Mouse (Mus musculus) cerebellum, adult 11-12 months (tissue): ENCODE results near the gene C1qtnf6.

Experiments used
- DNase-seq: peaks from one replicate; pipeline ENCODE4 v3.0.0; 2022

The C1qtnf6 gene

GRCm38 (mm10) chr15:78530671-78531450 is at the start of gene C1qtnf6:
Gene C1qtnf6 (minus strand): TSS chr15:78531416.
- peak; percentile 77 for DNase-seq

DNA sequence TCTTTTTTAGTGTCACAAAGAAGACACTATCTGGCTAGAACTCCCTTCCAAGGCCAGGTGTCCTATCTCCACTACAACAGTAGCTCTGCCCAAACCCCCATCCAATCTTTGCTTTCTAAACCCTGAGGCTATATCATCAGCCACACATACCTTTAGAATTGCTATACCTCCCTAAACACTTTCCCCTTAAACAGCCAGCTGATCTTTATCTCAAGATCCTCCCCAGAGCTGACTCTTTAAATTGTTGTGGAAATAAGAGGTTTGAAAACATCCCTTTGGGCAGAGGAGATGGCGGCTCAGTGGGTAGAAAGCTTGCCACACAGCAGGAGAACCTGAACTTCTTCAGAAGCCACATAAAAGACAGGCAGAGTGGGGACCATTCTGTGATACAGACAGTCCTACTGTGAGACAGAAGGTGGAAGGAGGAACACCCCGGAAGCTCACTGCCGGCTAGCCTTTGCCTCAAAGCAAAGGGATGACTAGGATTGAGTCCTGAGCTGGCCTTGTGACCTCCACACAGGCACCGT is 45.1 kb upstream of the C1qtnf6 start:
- DNase-seq: no peak

DNA sequence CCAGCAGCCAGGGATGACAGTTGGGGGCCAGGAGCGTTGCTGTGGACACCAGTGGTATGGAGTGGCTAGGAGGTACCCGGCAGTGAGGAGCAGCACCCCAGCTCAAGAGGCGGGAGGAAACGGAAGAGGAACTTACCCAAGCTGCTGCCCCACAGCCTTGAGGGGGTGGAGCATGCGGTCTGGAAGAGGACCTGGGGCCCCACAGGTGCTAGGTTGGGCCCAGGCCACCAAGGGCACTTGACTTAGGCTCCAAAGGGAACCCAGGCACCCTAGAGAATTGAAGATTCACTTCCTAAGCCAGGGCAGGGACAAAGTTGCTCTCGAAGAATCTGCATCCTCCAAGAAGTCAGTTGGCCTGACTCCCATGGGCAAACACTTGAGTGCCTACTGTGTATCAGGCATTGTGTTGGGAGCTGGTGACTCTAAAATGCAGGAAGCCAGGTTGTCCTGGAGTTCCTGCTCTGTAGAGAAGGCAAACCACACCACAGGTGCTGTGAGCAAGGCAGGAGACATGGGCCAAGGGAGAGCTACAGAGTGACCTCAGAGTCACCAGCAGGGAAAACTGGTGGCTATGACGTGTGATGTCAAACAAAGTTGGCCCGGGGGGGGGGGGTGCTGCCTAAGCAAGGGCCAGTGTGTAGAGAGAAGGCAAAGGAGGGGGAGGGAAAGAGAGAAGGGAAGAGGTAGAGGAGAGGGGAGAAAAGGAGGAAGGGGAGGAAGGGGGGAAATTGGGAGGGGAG is 41.6 kb upstream of the C1qtnf6 start, which contains the start of gene Rac2:
TSS of gene Rac2 (minus strand) at position 126 of the 740 bp plus-strand sequence.
- no peak for DNase-seq

DNA sequence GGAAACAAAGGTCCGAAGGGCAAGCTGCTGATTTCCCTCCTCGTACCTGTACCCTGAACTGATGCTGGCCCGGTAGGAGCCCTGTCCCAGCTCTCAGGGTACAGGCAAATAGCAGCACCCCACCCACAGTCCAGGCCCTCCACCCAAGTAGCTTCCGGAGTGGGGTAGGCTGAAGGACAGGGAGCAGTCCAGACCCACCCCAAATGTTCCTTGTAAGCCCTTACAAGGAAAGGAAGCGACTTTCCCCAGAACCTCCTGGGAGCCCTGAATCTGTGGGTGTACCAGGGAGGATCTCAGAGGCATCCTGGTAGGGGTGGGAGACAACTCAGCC is 41.0 kb upstream of the C1qtnf6 start:
- DNase-seq: no peak

DNA sequence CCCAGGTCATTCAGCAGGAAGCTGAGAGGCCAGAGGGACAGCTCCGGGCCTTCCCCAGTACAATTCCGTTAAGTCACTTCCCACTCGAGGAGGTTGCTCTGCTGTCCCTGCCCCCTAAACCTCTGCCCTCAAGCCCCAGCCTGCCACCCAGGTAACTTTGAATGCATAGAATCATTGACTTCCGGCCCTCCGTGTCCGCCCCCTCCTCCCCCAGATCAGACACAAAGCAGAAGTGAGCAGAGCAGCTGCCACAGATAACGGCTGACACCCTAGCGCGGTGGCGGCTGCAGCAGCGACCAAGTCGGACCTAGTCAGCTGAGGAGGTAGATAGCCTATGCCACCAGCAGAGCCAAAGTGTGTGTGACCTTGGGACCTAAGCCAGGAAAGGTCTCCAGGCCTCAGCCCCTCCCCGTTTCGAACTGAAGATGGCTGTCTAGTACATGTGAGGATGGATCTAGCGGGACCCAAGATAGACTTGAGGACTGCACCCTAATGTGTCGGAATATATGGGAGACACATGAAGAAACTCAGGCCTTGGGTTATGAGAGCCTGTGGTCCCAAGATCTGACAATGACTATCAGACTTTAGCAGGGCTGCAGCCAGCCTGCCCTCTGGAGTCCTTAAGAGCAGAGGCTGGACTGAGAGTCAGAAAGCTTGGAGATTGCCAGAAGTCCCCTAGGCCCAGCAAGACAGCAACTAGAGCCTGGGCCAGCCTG is 40.5 kb upstream of the C1qtnf6 start:
- no peak for DNase-seq

DNA sequence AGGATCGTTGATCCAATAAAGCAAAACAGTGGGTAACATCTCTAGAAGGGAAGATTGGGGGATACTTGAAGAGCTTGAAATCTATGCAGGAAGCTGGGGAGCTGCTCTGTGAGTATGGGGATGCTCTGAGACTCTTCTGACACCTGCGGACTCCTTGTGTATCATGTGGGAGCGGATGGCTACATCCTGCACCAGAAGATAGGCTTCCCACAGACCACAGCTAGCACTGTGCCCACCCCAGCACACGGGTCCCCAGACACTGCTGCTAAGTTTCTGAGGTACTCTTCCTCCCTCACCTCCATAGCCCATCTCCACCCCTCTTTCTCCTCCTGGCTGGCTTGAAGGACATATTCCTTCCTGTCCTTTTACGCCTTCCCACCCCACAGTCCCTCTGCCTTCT is 39.0 kb upstream of the C1qtnf6 start:
- DNase-seq: no peak

DNA sequence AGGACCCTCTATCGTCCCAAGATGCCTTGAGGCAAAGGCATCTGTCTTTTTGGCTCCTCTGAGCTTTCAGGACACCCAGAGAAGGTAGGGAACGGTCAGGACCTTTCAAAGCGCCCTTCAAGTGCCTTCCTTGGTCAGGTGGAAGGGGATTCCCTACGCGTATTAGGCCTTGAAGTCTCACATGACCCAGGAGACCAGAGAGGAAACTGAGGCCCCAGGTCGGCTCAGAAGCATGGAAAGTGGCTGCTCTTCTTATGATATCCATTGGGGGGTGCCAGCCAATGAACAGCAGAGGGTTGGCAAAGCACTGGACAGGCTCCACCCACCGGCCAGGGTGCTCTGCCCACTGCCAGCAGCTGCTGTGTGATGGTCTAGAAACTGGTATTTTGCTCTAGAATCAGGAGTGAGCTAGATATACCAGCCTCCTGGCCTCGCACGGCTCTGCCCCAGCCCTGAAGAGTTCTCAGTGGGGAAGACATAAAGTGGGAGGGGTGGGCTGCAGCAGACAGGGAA is 36.4 kb upstream of the C1qtnf6 start:
- no peak for DNase-seq

DNA sequence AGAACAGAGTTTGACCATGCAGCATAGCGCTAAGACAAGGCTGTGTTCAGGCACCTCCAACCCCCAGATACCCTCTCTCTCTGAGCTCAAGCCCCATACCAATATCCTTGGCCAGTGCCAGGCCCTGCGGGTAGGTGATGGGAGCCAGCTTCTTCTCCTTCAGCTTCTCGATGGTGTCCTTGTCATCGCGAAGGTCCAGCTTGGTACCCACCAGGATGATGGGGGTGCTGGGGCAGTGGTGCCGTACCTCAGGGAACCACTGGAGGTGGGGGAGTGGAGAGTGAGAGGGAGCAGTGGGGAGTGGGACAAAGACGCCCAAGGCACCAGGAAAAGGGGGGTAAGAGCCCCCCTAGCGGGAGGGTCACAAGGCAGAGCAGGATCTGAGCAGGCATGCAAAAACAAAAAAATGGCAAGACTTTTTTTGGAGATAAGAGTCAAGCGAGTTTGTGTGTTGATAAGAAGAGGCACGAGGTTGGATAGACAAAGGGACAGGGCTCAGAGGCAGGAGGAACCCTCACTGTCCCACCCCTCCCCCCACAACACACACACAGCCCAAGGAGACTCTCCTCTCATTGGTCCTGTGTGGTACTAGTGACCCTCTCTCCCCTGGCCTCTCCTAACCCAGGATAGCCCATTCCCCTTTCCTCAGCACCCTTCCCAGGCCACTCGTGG is 33.7 kb upstream of the C1qtnf6 start:
- no peak for DNase-seq

GRCm38 (mm10) chr15:78563937-78564336 is 32.7 kb upstream of the C1qtnf6 start:
- no peak for DNase-seq

- no peak for DNase-seq
Measured at GRCm38 (mm10) chr15:78563344-78563743, 32.1 kb upstream of the C1qtnf6 start.

GRCm38 (mm10) chr15:78559141-78559979 is 28.1 kb upstream of the C1qtnf6 start:
- DNase-seq: no peak

GRCm38 (mm10) chr15:78557693-78558535 is 26.7 kb upstream of the C1qtnf6 start:
- DNase-seq: no peak

DNA sequence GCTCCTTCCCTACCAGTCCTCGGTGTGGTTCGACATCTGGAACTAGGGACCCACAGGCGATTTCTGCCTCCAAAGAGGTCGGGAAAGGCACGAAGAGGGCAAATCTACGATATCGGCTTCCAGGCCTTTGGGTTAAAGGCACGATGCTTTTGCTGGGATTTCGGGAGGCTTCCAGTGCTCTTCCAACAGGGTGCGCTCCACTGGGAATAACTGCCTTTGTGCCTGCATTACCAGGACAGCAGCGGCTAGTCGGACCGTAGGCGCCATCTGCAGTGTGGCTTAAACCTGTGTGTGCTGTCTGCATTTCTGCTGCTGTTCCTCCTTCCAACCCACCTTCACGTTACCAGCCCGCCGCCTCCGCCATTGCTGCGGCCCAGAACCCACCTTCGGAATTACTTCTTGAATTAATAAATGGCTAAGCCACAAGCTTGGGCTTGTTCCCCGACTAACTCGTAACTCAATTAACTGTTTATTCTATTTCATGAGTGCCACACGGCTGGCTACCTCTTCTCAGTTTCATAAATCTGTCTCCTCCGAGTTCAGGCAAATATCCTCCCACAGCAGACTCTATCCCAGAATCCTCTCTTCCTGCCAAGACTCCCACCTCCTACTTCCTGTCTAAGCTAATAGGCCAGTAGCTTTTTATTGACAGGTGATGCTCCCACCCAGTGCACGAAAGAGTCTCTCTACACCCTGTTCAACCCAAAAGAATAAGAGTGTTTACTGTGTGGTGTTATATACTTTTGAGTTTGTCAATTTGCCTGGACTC is 23.5 kb upstream of the C1qtnf6 start:
- no peak for DNase-seq

GRCm38 (mm10) chr15:78549189-78549734 is 18.0 kb upstream of the C1qtnf6 start:
- no peak for DNase-seq

GRCm38 (mm10) chr15:78548711-78549110 is 17.5 kb upstream of the C1qtnf6 start:
- no peak for DNase-seq

DNA sequence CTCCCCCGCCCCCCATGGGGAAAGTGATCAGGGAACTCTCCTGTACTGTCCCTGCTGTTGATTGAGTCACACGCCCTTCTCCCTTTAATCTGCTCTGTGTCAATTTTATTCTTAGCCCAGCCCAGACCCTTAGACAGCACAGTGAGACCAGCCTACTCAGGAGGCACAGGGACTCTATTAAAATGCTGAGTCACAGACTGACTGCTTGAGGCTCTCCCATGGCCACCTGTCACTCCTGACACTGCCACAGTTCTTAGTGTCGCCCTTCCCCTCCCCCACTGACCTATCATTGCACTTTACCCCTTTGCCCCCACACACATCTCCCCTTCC is 17.1 kb upstream of the C1qtnf6 start:
- no peak for DNase-seq

DNA sequence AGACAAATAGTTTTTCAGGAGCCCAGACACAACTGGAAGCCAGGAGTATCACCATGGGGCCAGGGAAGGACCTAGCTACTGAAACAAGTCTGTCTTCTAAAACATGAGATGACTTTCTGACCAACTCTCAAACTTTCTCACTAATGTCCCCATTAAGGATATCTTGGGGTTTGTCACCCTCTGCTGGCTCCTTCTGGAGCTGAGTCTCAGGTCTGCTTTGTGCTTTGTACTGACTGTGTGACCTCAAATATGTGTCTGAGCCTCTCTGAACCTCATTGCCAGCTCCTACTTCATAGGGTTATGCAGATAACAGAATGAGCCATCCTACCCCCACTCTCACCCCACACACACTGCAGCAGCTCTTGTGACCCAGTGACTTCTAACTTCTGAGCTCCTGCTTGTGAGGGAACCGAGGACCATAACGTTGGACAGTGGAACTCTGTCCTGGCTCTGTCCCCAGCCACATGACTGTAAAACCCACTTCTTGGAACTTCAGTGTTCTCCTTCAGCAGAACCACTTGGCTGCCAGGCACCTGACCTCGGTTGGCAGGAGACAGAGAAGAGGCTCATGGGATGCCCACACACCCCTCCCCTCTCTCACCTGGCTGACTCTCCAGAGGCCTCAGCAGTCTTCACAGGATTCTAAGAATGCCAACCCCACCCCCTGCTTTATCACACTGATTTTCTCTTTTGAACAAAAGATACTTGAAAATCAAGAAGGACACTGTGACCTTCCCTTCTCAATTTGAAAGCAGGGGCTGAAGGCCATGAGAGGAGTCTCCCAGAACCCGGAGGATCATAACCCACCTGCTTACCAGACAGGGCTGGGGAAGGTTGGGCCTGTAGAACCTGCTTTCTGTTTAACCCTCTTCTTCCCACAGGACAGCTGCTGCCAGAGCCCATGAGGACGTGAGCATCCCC is 16.5 kb upstream of the C1qtnf6 start:
- peak; percentile 31 for DNase-seq

DNA sequence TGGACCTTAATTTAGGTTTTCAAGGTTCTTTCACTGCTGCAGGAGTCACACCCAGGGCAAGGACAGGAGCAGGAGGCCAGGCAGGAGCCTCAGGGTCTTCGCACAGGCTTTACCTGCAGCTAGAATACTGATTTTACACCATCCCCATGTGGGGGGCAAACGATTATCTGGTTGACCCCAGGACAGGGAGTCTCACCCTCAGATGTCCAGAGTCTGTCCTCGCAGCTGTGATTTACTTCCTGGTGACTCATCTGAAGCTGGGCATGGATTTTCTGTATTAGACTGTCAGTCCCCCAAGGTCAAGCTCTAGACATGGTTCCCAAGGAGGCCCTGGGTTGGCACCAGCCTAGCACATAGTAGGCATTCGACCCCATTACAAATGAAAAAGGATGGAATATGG is 14.8 kb upstream of the C1qtnf6 start:
- DNase-seq: no peak

- peak; percentile 84 for DNase-seq
Measured at GRCm38 (mm10) chr15:78544561-78545001, 13.4 kb upstream of the C1qtnf6 start, which contains the start of gene Sstr3. Gene Sstr3 (minus strand): TSS chr15:78544685.
